Mouse (Mus musculus) B cell, adult 62 days (primary cell): Measurements from ENCODE around the gene Tspyl4. TPM values are rescaled to one million over a fixed set of nuclear protein-coding genes. Genes with fewer than 3 reads are reported as not detected.

ENCODE experiments used
- total RNA-seq: library from RNA; stranded (reverse); gene quantifications from 4 replicates; pipeline ENCODE4 v1.2.4, GENCODE M21; 2023

Tspyl4 gene
- total RNA-seq, result 4.7 to 6.0 TPM (median 5.4 TPM) in 4 replicates

DNA sequence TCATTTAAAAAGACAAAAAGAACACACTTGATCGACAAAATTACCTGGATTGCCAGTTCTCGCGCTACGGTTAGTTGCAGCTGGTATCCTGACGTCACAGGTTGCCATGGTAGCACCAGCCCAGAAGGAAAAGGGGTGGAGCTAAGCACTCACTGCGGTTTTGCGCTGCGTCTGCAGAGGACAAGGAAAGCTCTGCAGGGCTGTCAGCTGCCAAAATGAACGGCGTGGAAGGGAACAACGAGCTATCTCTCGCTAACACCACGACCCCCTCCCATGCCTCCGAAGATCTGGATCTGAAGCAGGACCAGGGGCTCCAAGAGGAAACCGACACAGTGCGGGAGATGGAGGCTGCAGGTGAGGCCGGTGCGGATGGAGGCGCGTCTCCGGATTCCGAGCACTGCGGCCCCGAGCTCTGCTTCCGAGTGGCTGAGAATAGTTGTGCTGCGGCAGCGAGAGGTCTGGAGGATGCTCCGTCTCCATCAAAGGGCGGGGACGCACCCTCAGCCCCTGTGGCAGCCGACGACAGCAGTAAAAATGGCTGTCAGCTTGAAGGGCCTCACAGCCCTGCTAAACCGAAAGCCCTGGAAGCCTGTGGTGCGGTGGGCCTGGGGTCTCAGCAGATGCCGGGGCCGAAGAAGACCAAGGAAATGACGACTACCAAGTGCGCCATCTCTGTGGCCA is at the start of gene Tspyl4:
Tspyl4 (plus strand) TSS at position 144 of the 681 bp plus-strand sequence.

DNA sequence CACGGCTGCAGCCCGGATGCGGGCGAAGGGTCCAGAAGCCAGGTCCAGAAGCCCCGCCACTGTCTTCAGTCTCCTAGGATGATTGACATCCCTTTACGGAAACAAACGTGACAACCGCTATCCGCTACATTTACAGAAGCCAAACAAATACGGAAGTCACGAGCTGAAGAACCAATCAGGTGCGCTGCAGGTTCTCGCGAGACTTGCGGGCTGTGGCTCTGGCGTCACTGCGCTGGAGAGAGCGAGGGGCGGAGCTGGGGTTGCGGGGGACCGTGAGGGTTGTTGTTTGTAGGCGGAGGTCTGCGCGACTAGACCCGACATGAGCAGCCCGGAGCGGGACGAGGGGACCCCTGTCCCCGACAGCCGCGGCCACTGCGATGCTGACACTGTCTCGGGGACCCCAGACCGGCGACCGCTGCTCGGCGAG is 15.3 kb upstream of the Tspyl4 start, which contains the start of gene Tspyl1:
Tspyl1 (plus strand) TSS at position 229 of the 427 bp plus-strand sequence.

Other genes with a start within 250 kb of the Tspyl4 start
- not detected in 4 replicates for gene Calhm5, start 200.9 kb upstream of the Tspyl4 start, total RNA-seq
- 12.3 to 16.1 TPM (median 13.2 TPM) in 4 replicates for gene Calhm6, start 169.5 kb upstream of the Tspyl4 start, total RNA-seq
- gene Dse, start 89.7 kb upstream of the Tspyl4 start, total RNA-seq, result 1.8 to 5.6 TPM (median 3.9 TPM) in 4 replicates
- gene Tspyl1, start 15.3 kb upstream of the Tspyl4 start, total RNA-seq, result 85.3 to 93.9 TPM (median 87.6 TPM) in 4 replicates
- gene Col10a1, start 92.5 kb downstream of the Tspyl4 start, total RNA-seq, result not detected in 4 replicates
- 30.9 to 41.7 TPM (median 36.1 TPM) in 4 replicates for gene Nt5dc1, start 121.1 kb downstream of the Tspyl4 start, total RNA-seq
- not detected in 4 replicates for gene Frk, start 186.0 kb downstream of the Tspyl4 start, total RNA-seq